Mouse (Mus musculus) heart, adult 2 months (tissue): ENCODE measurements around the gene Parva. TPM values are rescaled to one million over a fixed set of nuclear protein-coding genes. Genes with fewer than 3 reads are reported as not detected.

Experiments used
- DNase-seq, 2 experiments: peaks; one replicate each; pipeline ENCODE4 v3.0.0; 2021
- H3K27ac ChIP-seq: fragments of 200-600 bp; 2 replicates; pipeline ENCODE4 v1.8.1; 2022
- H3K27me3 ChIP-seq: fragments of 200-500 bp; 2 replicates; pipeline ENCODE4 v1.6.1; 2012; ENCODE audit warnings: mild to moderate bottlenecking, low read length, inconsistent platforms, mixed read lengths; ENCODE audit not compliant: control insufficient read depth, insufficient read depth
- H3K36me3 ChIP-seq: fragments of 200-500 bp; 2 replicates; pipeline ENCODE4 v1.6.1; 2012; ENCODE audit warnings: low read length, inconsistent platforms; ENCODE audit not compliant: control insufficient read depth, insufficient read depth
- H3K4me1 ChIP-seq: fragments of 200-500 bp; 2 replicates; pipeline ENCODE4 v1.6.1; 2011; ENCODE audit warnings: low read length; ENCODE audit not compliant: control insufficient read depth, insufficient read depth
- H3K4me3 ChIP-seq: fragments of 200-600 bp; 2 replicates; pipeline ENCODE4 v1.8.1; 2022
- H3K79me2 ChIP-seq: fragments of 200-500 bp; replicated peaks from 2 replicates; pipeline ENCODE4 v1.6.1; 2012; ENCODE audit warnings: mild to moderate bottlenecking, inconsistent platforms, low read length, moderate library complexity, mixed read lengths; ENCODE audit not compliant: control insufficient read depth, insufficient read depth
- H3K9ac ChIP-seq: fragments of 200-500 bp; 2 replicates; pipeline ENCODE4 v1.6.1; 2012; ENCODE audit warnings: low read depth, mild to moderate bottlenecking, control low read depth, inconsistent platforms, low read length, mixed read lengths
- CTCF ChIP-seq: fragments of 200-600 bp; IDR thresholded peaks from 2 replicates; pipeline ENCODE4 v1.8.1; 2022; ENCODE audit warnings: antibody characterized with exemption, mild to moderate bottlenecking, moderate library complexity
- EP300 ChIP-seq: fragments of 200-500 bp; IDR thresholded peaks from 2 replicates; pipeline ENCODE4 v1.6.1; 2011; ENCODE audit warnings: low read depth, low read length, control low read depth; ENCODE audit not compliant: insufficient read depth
- POLR2A ChIP-seq: fragments of 200-500 bp; IDR thresholded peaks from 2 replicates; pipeline ENCODE4 v1.6.1; 2011; ENCODE audit warnings: mild to moderate bottlenecking, low read depth, low read length, control low read depth; ENCODE audit not compliant: insufficient read depth
- WGBS: fragments of 180-500 bp; shearing (Covaris S2); methylation state at CpG from one replicate; pipeline ENCODE4 v1.1.7; 2018; 5-methylcytosine and 5-hydroxymethylcytosine counted together
- intact Hi-C: fragments of 180-260 bp; cut with DNase I; formaldehyde crosslinking; loops from one replicate; pipeline ENCODE4 v1.15.1; 2025
- polyA plus RNA-seq: library from polyadenylated mRNA; depleted of rRNA; stranded (reverse); fragments of >200 nt; gene quantifications from 2 replicates; pipeline ENCODE4 v1.2.3, GENCODE M21; 2012
- total RNA-seq, 2 experiments: library from RNA; stranded (reverse); gene quantifications; 2 replicates each; pipeline ENCODE4 v1.2.3; 2021

The Parva gene
- total and polyA plus RNA-seq, 3 experiments, result 30.7 to 45.5 (median 44.3) TPM

DNA sequence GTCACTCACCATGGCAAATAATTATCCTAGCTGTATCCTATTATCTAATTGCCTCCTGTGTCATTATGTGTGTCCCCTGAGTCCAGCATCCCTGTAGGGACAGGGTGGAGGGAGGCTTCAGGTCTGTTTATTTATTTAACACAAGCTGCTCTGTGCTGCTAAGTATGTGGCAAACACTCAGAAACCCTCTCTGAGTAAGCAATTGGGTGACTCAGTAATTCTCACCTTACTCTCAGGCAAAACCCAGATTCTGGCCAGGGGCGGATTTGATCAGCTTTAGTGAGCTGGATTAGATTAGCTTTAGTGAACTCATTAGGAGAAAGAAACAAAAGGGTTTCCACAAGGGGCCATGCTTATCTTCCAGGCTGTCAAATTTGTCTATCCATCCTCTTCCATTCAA, 64.4 kb downstream of the Parva start:
- no peak overlapping the region for H3K4me3 ChIP-seq
- intact Hi-C loops, result no loop called here
- WGBS, result 81% methylated on average over 1 of the region's 1 CpGs
- no peak overlapping the region for H3K9ac ChIP-seq
- H3K79me2 ChIP-seq, result no peaks in the 10 kb centered on the region
- TF ChIP-seq CTCF (no peak), EP300 (no peak), POLR2A (no peak)
- DNase-seq, result no peak
- peaks cover 3% of the 10 kb centered on the region; the same call in 1 of the 2 replicates for H3K4me1 ChIP-seq
- no peaks in the 10 kb centered on the region for H3K36me3 ChIP-seq
- no peaks in the 10 kb centered on the region for H3K27me3 ChIP-seq
- no peak overlapping the region for H3K27ac ChIP-seq

DNA sequence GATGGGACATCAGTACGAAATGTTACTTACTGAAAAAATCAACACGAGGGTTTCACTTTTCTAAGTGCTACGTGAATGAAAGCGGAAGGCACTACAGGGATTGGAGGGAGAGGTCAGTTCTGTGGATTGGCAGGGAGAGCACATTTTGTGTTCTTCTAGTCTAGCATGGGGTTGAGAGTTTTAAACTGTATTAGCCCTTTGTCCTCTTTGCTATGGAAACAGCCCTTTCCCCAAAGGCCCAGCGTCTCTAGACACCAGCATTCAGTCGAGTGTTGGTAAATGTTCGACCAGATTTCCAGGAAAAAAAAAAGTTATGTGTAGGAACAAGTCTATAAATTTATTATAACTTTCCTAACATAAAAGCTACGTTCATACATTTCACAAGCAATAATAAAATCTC, 68.6 kb downstream of the Parva start:
- no peak for DNase-seq
- Histone ChIP-seq H3K27me3 (no peaks in the 10 kb centered on the region), H3K9ac (no peak overlapping the region), H3K4me3 (no peak overlapping the region), H3K4me1 (peaks cover 11% of the 10 kb centered on the region), H3K27ac (no peak overlapping the region), H3K36me3 (no peaks in the 10 kb centered on the region), H3K79me2 (no peaks in the 10 kb centered on the region; the same call in 1 of the 2 replicates)
- 77% methylated on average over 8 of the region's 8 CpGs for WGBS
- intact Hi-C loops, result loop anchor here (2.0 kb wide), 1 partner anchor 49 kb away; no protein-coding TSS in a partner anchor
- TF ChIP-seq EP300 (no peak), CTCF (no peak), POLR2A (no peak)

DNA sequence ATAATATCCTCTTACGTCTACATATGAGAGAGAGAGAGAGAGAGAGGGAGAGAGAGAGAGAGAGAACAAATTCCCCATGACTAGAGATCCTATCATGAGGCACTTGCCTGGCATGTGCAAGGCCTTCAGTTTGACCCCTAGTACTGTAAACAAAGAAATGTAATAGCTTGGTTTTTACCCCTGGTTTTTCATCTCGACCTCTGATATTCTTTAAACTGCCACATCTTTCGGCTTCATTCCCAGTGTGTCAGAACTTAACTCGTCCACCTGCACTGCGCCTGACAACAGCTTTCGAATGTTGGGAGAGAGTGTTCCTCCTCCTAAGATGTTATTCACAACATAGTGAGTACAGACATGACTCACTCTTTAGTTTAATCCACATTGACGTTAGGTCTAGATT, 69.6 kb downstream of the Parva start:
- Histone ChIP-seq H3K79me2 (no peaks in the 10 kb centered on the region; the same call in 1 of the 2 replicates), H3K36me3 (no peaks in the 10 kb centered on the region), H3K27ac (no peak overlapping the region), H3K9ac (no peak overlapping the region), H3K4me3 (no peak overlapping the region), H3K27me3 (no peaks in the 10 kb centered on the region), H3K4me1 (peaks cover 10% of the 10 kb centered on the region)
- intact Hi-C loops, result no loop called here
- 78% methylated on average over 7 of the region's 7 CpGs for WGBS
- DNase-seq, result no peak
- TF ChIP-seq POLR2A (no peak), CTCF (no peak), EP300 (no peak)

DNA sequence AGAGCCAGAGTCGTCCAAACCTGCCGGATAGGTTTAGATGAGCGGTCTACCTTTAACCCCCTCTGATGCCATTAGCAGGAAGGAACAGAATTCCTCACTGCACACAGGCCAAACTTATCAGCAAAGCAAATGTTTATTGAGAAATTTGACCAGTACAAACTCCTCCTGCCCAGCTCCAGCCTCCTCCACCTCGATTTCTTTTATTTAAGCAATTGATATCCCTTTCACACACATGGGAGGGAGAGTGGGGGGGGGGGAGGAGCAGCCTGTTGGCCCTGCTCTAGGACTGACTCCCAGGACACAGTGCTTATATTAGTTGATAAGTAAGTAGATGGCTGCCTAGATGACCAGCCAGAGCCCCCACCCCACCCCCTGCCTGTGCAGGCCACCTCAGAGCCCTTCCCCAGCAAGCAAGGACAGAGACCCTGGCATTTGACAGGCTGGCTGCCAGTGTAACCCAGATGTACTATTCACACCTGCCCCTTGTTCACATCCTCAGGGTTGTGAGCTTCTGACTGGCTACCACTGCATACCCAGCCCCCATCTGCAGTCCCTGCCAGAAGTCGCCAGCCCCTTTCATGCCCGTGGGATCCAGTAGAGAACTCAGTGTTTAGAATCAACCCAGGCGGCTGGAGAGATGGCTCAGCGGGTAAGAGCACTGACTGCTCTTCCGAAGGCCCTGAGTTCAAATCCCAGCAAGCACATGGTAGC, 71.4 kb downstream of the Parva start:
- H3K4me1 ChIP-seq, result peaks cover 16% of the 10 kb centered on the region
- H3K9ac ChIP-seq, result no peak overlapping the region
- WGBS, result 60% methylated on average over 9 of the region's 9 CpGs
- H3K27ac ChIP-seq, result no peak overlapping the region
- no peaks in the 10 kb centered on the region for H3K27me3 ChIP-seq
- intact Hi-C loops, result no loop called here
- no peak overlapping the region for H3K4me3 ChIP-seq
- no peaks in the 10 kb centered on the region; the same call in 1 of the 2 replicates for H3K79me2 ChIP-seq
- H3K36me3 ChIP-seq, result no peaks in the 10 kb centered on the region
- DNase-seq, result no peak
- TF ChIP-seq CTCF (no peak), EP300 (no peak), POLR2A (no peak)

DNA sequence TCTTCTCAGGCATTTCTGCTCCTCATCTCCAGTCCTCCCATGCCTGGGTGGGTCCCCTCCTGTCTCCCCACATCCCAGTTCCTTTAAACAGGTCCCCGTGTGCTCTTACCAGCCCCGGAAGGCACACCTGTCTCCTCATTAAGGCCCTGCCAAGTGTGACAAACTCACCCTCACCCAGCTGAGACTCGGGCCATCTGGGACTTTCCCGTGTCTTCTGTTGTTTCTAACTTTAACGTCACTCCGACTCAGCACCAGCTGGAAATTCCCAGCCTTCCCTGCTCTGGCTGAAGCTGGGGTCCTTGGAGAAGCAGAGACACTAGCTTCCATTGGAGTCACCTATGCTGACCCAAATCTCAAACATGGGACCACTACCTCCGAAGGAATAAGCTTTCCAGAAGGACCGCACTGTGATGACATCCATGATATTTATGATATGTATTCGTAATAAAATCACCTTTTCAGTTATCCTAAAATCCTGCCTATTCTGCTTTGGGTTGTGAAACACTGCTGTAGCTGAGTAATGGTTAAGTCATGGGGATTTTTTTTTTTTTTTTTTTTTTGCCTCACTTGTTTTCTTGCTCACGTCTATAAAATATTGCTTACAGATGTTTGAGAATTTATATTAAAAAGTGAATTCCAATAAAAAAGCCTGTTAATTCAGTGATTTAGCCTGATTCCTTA, 72.3 kb downstream of the Parva start:
- H3K4me3 ChIP-seq, result no peak overlapping the region
- DNase-seq, result peak in 1 of 2 experiments; percentile 24
- peaks cover 16% of the 10 kb centered on the region for H3K4me1 ChIP-seq
- H3K27ac ChIP-seq, result peak overlapping the region; percentile 41; the same call in 1 of the 2 replicates
- 27% methylated on average over 10 of the region's 10 CpGs for WGBS
- no peak overlapping the region for H3K9ac ChIP-seq
- H3K27me3 ChIP-seq, result no peaks in the 10 kb centered on the region
- intact Hi-C loops, result no loop called here
- H3K36me3 ChIP-seq, result no peaks in the 10 kb centered on the region
- no peak for TF ChIP-seq POLR2A
- TF ChIP-seq EP300, result no peak
- no peak for TF ChIP-seq CTCF
- no peaks in the 10 kb centered on the region; the same call in 1 of the 2 replicates for H3K79me2 ChIP-seq

DNA sequence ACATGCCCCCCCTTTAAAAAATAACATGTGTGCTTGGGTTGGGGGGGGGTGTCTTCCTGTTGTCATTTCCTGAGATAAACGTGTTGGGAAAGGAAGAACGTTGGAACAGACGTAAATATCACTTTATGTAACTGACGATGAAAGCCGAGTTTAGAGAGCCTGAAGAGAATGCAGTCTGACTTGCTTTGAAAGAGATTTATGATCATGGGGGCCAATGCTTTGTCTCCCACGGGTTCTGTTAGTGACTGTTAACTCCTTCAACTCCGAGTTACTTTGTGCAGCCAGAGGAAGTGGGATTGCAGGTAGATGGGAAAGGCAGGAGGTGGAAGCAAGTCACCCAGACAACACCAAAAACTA, 72.8 kb downstream of the Parva start:
- no peak overlapping the region for H3K4me3 ChIP-seq
- H3K79me2 ChIP-seq, result no peaks in the 10 kb centered on the region; the same call in 1 of the 2 replicates
- no peak overlapping the region for H3K9ac ChIP-seq
- TF ChIP-seq POLR2A, result no peak
- TF ChIP-seq EP300, result no peak
- no peak for TF ChIP-seq CTCF
- no peaks in the 10 kb centered on the region for H3K27me3 ChIP-seq
- H3K27ac ChIP-seq, result no peak overlapping the region
- no peaks in the 10 kb centered on the region for H3K36me3 ChIP-seq
- H3K4me1 ChIP-seq, result peaks cover 16% of the 10 kb centered on the region
- intact Hi-C loops, result no loop called here
- DNase-seq, result no peak
- WGBS, result 24% methylated on average over 7 of the region's 7 CpGs
